Mouse (Mus musculus): ENCODE data around the gene Gm16253.

The Gm16253 gene

DNA sequence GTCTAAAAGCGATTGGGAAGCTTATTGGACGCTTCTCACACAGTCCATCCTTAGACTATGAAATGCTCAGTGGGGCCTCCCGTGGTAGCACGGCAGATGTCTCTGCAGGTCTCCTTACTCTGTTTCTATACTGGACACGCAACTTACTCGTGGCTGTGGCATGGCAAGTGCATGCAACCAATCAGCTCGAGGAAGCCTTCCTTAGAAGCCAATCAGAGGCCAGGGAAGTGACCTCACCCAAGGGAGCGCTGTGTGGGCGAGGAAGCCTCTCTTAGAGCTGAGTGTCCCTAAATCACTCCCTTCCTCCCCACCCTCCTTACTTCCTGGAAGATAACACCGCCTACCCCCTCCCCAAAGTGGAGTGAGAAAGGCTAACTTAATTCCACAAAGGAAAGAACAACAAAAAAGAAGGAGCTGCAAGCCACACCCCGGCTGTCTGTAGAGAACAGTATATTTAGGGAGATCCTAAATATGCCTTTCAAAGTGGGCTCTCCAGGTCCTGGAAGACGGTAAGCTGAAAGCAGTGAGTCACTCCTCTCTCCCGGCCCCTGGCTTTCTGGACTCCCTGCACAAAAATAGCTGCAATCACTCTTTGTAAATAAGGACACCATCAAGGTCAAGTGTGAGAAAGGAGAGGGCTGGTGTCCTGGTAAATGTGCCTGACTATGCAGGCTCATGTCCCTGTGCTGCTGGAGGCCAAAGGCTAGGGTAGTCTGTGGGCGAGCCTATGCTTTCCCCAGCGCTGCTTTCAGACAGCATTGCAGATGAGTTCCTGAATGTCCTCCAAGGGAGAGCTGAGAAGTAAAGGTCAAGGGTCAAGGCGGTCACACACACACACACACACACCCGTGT, at the start of gene Gm16253:
Gm16253 (plus strand) TSS at position 295 of the 852 bp plus-strand sequence.
- DNase-seq (ENCODE audit: low spot score in 2 of 2) = peak; percentile 89 to 97

DNA sequence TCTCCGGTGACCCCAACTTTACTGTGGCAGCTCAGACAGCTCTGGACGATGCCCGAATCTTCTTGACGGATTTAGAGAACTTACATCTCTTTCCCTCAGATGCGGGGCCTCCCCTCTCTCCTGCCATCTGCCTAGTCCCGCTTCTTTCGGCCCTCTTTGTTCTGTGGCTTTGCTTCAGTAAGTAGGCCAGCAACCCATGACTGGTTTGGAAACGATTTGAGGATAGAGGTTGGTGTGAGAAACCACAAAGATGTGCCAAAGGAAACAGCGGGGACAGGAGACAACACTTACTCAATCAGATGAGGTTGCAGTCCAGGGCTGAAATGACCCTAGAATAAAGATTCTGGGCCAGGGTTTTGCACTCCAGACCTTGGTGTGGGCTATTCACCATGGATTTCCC, 48.3 kb upstream of the Gm16253 start:
- no peak for DNase-seq (ENCODE audit: low spot score in 2 of 2)

DNA sequence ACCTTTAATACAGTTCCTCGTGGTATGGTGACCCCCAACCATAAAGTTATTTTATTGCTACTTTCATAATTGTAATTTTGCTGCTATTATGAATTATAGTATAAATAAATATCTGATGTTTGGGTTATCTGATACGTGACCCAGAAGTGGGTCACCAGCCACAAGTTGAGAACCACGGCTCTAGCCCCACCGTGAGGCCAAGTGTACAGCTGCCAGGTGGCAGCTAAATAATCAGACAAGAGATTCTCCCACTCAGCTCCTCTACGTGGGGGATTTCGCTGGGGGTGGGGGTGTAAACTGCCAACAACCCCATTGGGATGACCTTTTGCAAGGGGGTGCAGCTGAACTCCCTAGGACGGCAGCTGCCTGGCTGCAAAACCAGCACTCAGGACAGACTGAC, 44.7 kb upstream of the Gm16253 start:
- no peak for DNase-seq (ENCODE audit: low spot score in 2 of 2)

DNA sequence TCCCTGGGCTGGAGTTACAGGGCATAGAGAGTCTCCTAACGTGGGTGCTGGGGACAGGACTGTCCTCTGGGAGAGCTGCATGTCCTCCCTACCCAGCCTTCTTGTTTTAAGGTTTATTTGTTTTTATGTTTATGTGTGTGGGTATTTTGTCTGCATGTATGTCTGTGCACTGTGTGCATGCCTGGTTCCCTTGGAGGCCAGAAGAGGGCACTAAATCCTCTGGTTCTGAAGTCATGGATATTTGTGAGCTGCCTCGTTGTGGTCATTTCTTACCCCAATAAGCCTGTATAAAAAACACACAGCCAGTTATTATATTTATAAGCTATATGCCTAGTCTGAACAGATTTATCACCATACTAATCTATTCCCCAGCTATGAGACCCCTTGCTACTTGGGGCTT, 42.5 kb upstream of the Gm16253 start:
- DNase-seq (ENCODE audit: low spot score in 2 of 2) = no peak

DNA sequence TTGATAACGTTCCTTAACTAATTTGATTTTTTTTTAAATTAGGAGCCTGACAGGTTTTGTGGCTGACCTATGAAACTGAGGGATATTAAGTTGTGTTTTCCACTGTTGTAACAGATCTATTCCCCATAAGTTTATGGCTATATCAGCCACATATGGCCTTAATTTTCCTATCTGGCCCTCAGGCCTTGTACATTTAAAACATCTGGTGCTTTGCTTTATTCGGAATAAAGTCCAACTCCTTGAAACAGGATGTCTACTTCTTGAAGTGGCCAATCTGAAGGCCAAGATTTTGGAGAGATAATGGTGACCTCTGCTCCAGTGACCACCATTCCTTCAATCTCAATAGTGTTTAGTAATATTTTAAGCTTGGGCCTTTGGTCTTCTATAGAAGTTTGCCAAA, 37.5 kb upstream of the Gm16253 start:
- DNase-seq (ENCODE audit: low spot score in 2 of 2) = no peak

DNA sequence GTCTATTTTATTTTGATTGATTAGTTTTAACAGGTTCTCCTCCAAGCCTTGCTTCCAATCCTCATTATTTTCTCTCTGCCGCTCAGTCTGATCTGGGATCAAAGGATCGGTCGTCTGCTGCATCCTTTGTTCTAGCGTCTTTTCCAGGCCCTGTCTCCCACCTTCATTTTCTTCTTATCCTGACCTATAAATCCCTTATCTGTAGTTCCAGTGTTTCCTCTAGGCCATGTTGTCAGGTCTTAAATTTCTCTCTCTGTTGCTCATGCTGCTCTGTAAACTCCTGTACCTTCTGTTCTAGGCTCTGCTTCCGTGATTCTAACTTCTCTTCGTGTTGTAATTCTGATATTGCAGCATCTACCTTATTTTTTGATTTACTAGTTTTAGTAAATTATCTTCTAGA, 36.0 kb upstream of the Gm16253 start:
- no peak for DNase-seq (ENCODE audit: low spot score in 2 of 2)

DNA sequence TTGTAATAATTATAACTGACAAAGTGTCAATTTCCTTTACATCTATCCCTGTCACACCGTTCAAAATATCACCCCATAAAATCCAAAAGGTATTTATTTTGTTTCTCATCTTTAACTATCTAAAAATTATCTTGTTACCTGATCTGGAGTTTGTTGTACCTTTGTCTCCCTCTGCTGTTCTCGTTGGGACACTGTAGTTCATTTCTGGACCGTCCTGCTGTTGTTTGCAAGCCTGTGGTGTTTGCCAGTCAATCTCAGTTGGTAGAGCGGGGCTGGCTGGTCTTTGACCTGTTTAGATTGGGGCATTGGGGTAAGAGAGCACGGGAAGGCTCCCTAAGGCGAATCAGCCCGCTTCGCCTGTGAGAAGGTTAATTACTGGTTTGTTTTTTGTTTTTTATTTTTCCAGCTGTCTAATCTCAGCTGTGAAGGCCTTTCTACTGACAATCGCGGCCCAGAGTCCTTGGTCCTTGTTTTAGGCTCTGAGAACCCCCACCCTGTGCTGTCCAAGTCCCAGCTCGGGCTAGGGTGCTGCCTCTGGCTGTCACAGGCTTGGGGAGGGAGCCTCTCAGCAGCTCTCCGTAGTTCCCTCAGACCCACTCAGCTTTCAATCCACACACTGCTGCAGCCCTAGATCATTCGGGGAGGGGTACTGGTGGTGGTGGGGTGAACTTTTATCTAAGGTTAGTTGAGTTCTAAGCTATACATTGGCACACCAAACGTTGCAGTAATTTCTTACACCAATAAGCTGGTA, 35.3 kb upstream of the Gm16253 start:
- DNase-seq (ENCODE audit: low spot score in 2 of 2) = no peak

DNA sequence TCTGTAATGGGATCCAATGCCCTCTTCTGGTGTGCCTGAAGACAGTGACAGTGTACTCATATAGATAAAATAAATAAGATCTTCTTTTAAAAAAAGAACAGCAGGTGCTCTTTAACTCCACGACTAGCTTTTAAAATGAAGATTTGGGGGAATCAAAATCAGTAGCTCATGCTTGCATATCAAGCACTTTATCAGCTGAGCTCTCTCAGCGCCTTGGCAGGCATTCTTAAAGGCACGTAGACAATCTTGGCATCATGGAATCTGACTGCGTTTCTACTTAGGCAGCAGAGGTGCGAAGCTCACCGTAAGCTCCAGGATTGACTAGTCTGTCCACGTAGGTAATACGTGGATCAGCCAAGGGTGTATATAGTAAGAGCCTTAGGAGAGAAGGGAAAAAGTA, 34.2 kb upstream of the Gm16253 start:
- no peak for DNase-seq (ENCODE audit: low spot score in 2 of 2)

DNA sequence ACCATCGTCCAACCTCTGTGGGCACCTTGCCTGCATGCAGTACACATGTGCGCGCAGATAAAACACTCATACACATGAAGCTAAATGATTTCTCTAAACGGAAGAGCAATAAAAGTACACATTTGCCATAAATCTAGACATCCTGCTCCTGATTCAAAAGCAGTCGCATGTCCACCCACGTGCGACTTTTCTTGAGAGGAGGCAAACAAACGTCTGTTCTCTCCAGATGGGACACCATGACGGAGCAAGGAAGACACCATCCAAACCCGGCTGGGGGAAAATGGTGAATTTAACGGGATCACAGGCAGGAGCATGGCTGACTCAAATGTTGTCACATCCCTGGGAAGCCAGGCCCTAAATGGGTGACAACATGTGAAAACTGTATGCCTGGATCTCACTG, 33.4 kb upstream of the Gm16253 start:
- DNase-seq (ENCODE audit: low spot score in 2 of 2) = peak in 1 of 2 experiments; percentile 28

DNA sequence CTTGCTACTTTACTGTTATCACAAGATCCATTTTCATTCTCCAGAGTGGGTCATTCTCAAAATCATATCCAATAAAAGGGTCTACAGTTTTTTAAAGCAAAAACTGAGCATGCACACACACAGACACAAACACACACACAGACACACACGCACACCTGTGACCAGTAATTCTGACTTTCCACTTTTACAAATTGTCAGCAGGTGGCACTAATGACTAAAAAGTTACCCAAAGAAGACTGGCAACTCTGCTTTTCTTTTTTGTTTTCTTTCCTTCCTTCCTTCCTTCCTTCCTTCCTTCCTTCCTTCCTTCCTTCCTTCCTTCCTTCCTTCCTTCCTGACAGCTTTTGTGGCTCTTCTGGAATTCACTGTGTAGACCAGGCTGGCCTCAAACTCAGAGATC, 31.2 kb upstream of the Gm16253 start:
- DNase-seq (ENCODE audit: low spot score in 2 of 2) = no peak

DNA sequence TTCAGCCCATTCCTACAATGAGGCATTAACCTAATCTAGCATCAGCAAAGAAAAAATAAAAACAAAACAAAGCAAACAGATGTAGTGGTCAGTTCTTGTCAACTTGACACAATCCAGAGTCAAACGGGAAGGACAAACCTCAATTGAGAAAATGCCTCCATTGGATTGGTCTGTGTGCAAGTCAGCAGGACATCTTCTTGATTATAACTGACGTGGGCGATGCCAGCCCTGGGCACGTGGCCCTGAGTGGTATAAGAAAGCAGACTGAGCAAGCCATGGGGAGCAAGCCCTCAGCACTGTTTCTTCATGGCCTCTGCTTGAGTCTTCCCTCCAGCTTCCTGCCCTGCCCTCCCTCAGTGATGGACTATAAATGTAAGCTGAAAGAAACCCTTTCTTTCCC, 29.9 kb upstream of the Gm16253 start:
- DNase-seq (ENCODE audit: low spot score in 2 of 2) = no peak

DNA sequence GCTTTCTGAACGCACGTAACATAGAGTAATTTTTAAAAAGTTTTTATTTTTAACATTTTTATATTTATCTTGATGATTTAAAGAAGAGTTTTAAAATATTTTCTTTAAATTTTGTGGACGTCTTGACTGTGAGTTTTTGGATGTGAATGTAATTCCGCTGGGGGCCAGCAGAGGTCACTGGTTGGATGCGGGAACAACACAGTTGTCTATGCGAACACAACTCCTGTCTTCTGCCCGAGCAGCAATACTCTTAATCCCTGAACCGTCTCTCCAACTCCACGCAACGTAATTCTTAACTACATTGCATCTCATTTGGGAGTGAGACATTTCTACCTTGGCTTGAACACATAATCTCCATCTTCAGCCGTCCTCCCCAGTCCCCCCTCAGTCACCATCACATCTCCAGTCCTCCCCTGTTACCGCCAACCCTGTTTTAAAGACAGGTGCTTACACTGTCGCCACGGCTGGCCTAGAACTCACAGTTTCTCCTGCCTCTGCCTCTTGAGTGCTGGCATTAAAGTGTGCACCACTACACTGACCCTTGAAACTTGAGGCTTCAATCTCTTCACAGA, 29.3 kb upstream of the Gm16253 start:
- peak; percentile 42 to 47 for DNase-seq (ENCODE audit: low spot score in 2 of 2)

DNA sequence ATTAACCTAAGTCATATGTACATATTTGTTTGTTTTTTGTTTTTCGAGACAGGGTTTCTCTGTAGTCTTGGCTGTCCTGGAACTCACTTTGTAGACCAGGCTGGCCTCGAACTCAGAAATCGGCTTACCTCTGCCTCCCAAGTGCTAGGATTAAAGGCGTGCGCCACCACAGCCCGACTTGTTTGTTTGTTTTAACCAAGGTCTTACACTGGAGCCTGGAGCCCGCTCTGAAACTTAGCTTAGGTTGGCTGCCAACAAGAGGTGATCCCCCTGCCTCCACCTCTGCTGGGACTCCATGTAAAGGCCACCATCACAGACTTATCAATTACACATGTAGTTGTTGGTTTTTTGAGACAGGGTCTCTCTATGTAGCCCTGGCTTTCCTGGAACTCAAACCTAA, 28.0 kb upstream of the Gm16253 start:
- no peak for DNase-seq (ENCODE audit: low spot score in 2 of 2)

DNA sequence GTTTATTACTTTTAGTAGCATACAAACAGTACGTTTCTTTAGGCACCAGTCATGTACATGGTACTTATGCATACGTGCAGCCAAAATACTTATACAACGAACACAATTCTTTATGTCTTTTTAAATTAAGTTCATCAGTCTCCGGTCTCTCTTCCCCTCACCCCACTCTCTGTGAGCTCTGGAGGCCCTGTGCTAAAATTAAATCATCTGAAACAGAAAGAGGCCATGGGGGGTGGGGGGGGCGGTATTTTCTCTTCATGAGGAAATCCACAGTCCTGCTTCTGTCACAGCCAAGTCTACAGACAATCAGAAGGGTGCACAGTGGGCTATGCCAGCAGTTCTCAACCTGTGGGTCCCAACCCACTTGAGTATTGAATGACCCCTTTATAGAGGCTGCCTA, 27.4 kb upstream of the Gm16253 start:
- no peak for DNase-seq (ENCODE audit: low spot score in 2 of 2)

DNA sequence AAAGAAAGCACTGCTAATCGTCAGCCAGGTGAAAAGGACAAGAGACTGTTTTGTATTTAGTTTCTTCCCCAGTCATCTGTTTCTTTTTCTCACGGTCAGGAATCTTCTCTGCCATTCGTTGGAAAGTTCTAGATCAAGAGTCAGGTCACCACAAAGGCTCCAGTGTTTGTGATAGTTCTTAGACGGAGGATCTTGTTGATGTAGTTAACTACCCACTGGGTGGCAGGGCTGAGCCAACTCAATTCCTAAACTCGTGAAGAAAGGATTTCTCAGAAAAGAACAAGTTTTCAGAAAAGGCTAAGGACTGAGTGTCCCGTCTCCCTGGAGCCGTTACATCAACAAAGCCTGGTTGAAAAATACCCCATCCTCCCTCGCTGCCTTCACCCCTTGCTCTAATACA, 25.6 kb upstream of the Gm16253 start:
- DNase-seq (ENCODE audit: low spot score in 2 of 2) = peak in 1 of 2 experiments; percentile 47

DNA sequence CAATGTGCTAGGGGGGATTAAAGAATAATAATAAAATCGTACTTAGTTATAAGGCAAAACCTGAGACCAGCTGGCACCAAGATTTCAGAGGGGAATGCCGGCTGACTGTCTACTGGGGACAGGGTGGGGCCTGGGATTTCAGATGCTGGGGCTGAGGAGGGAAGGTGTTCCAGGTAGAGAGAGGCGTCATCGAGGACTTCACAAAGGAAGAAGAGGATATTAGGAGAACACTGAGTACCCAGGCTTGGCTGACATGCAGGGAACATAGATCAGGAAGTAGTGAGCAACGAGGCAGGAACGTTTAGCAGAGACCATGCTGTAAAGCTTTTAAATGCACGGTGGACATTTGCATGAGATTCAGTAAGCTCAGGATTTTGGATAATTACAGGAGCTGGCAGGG, 24.9 kb upstream of the Gm16253 start:
- no peak for DNase-seq (ENCODE audit: low spot score in 2 of 2)

DNA sequence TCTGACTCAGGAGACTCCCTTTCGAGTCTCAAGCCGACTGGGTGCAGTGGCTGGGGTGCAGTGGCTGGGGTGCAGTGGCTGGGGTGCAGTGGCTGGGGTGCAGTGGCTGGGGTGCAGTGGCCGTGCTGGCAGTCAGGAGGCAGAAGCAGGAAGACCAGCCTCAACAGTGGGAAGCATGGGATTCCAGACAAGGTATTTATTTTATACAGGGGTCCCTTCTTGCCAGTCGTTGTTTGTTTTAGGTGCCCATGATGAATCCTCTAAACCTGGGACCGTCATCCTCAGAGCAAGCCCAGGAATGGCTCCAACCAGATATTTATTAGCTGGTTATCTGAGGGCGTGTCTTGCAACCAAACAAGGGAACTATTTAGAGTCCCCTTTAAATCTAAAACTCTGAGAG, 23.2 kb upstream of the Gm16253 start:
- DNase-seq (ENCODE audit: low spot score in 2 of 2) = no peak

DNA sequence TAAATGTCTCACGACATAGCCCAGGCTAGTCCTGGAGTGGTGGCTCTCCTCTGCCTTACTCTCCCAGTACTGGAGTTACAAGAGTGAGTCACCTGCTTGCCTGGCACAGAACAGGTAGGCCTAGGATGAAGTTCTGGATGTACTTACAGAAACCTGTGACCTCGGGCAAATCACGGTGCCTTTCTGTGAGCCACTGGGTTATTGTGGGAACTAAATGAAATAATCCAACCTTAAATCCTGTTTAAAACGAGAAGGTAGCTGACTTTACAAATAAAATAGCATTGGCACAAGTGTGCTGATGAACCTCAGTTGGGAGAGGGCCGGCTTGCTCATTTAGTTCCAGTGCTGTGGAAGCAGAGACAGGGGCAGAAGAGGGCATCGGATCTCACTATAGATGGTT, 22.5 kb upstream of the Gm16253 start:
- no peak for DNase-seq (ENCODE audit: low spot score in 2 of 2)

DNA sequence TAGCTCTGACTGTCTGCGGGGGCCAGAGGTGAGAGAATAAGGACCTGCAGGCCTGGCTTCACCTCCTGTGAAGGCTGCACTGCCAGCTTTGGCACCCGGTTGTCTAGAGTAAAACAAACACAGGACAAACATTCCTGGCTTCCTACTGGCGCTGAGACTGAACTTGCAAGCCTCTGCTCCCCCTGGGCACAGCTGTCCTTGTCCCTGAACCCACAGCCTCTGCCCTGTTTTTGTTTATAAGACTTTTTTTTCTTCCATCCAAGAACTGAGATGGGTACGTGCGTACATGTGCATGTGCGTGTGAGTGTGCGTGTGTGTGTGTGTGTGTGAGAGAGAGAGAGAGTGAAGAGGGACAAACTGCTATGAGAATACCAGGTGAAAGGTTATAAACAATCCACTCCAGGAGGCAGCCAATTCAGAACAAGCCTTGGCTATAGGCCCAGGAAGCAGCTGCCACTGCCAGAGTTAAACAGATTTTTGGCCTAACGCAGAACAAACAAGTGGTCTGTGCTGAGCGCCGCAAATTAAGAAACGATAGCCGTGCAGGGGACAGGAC, 21.7 kb upstream of the Gm16253 start:
- no peak for DNase-seq (ENCODE audit: low spot score in 2 of 2)

DNA sequence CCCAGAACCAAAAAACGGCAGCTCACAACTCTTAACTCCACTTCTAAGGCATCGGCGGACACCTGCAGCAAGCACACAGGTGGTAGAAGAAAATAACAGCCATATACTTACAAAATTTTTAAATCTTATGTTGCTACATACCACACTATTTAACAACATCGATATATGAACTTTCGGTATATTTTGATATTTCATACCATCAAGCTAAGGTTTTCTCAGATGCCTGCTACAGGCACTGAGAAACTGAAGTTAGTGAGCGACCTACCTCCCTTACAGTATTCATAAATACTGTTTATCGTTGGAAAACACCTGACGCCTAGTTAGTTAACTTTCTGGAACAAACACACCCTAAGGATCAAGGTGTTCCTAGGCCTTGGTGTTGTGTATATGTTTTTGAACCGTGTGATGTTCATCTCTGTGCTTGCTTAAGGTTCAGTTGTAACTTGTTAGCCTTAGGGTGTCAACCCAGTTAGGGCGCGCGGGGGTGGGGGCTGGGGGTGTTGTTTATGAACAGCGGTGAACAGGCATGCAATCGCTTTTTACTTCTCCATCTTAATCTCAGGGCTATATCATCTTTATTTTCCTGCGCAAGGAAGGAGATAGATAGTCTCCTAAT, 20.7 kb upstream of the Gm16253 start:
- no peak for DNase-seq (ENCODE audit: low spot score in 2 of 2)

DNA sequence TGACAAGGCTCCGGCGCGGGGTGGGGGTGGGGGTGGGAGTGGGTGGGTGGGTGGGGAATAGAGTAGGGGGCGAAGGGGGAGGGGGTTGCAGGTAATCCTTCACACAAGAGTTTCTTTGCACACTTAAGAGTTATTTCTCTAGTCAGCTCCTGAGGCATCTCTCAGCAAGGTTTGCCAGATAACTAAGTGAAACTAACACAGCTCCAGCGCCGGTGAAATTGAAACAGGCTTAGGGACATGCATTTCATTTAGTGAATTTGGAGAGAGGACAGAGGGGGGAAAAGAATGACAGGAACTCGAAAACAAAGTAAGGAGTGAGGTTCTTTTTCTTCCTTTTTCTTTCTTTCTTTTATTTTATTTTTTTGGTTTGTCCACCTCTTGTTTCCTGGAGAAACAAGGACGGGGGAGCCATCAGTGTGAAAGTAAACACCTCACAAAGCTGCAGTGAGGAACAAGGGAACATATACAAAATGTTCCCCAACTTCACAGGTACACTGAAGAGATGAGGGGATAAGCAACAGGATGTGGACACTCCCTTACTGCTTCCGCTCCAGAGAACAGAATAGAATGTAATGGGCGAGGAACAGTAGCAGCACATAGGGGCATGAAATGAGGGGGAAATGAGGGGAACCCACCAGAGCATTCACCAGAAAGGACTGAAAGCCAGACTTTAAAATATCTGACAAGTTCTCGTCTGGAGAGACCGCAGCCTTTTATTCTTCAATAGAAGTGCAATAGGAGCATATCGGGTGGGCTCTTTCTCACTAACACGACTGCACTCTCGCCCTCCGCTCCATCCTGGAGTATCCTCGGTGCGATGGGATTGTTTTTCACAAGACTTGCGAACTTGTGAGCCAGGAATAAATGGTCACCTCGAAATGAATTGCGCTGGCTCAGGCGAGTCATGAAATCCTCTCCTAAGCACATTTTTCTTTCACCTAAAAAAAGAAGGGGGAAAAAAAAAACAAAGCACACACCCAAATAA, 19.8 kb upstream of the Gm16253 start:
- no peak for DNase-seq (ENCODE audit: low spot score in 2 of 2)

All from right cerebral cortex, postnatal 36 days (tissue).